Mouse (Mus musculus): ENCODE measurements around the gene Tnfrsf8. TPM values are rescaled to one million over a fixed set of nuclear protein-coding genes. Genes with fewer than 3 reads are reported as not detected.
A peak's percentile ranks its signal among the peaks of the same experiment; 100 is the strongest.

Tnfrsf8 gene
- polyA plus RNA-seq, 2 experiments = 0.02 to 0.05 TPM

GRCm38 (mm10) chr4:145300210-145300927 lies 14.6 kb downstream of the Tnfrsf8 start:
- ATAC-seq (ENCODE audit: insufficient read depth) = no peak; the same call in 1 of the 2 replicates
- no peak for TF ChIP-seq EP300 (IDR thresholded peaks at IDR 0.05; ENCODE audit: low read depth)
- Histone ChIP-seq H3K27me3 (ENCODE audit: control insufficient read depth, insufficient read depth, low read length) (no peaks in the 10 kb centered on the region), H3K4me3 (ENCODE audit: insufficient read depth in 1 of 2, low read depth in 2 of 2, low read length in 2 of 2) (no peak overlapping the region), H3K9ac (replicated peaks) (no peak overlapping the region), H3K4me2 (ENCODE audit: low read depth) (no peak overlapping the region), H3K36me3 (replicated peaks; ENCODE audit: control insufficient read depth, insufficient read depth, low read depth) (no peaks in the 10 kb centered on the region), H3K27ac (no peak overlapping the region), H3K9me3 (ENCODE audit: control insufficient read depth, low read length) (no peaks in the 10 kb centered on the region), H3K4me1 (replicated peaks; ENCODE audit: control insufficient read depth in 2 of 2, insufficient read depth in 2 of 2, low read length in 1 of 2) (peaks cover 0 to 2% of the 10 kb centered on the region in 2 experiments; a peak in 2 of 4 replicates)
- WGBS (ENCODE audit: insufficient replicate concordance) = 3% methylated on average over 11 of the region's 12 CpGs
- DNase-seq (ENCODE audit: low read depth in 3 of 3, low spot score in 3 of 3) = no peak

- 67% methylated on average over 8 of the region's 8 CpGs for WGBS (ENCODE audit: insufficient replicate concordance)
- H3K9me3 ChIP-seq (ENCODE audit: control insufficient read depth, low read length) = no peaks in the 10 kb centered on the region
- H3K4me1 ChIP-seq (replicated peaks; ENCODE audit: control insufficient read depth in 2 of 2, insufficient read depth in 2 of 2, low read length in 1 of 2) = peaks cover 0 to 2% of the 10 kb centered on the region in 2 experiments; a peak in 2 of 4 replicates
- no peaks in the 10 kb centered on the region for H3K27me3 ChIP-seq (ENCODE audit: control insufficient read depth, insufficient read depth, low read length)
- no peak for TF ChIP-seq EP300 (IDR thresholded peaks at IDR 0.05; ENCODE audit: low read depth)
- TF ChIP-seq CTCF (IDR thresholded peaks at IDR 0.05; ENCODE audit: low read depth) = no peak
- no peak overlapping the region for H3K4me3 ChIP-seq (ENCODE audit: insufficient read depth in 1 of 2, low read depth in 2 of 2, low read length in 2 of 2)
- H3K4me2 ChIP-seq (ENCODE audit: low read depth) = no peak overlapping the region
- no peak overlapping the region for H3K9ac ChIP-seq (replicated peaks)
- no peaks in the 10 kb centered on the region for H3K36me3 ChIP-seq (replicated peaks; ENCODE audit: control insufficient read depth, insufficient read depth, low read depth)
- DNase-seq (ENCODE audit: low read depth in 3 of 3, low spot score in 3 of 3) (no peak), ATAC-seq (ENCODE audit: insufficient read depth) (no peak)
- H3K27ac ChIP-seq = no peak overlapping the region
These were observed 15.6 kb downstream of the Tnfrsf8 start for GRCm38 (mm10) chr4:145299355-145299754.

GRCm38 (mm10) chr4:145298846-145299245 lies 16.1 kb downstream of the Tnfrsf8 start:
- Histone ChIP-seq H3K36me3 (replicated peaks; ENCODE audit: control insufficient read depth, insufficient read depth, low read depth) (no peaks in the 10 kb centered on the region), H3K9ac (replicated peaks) (no peak overlapping the region), H3K4me3 (ENCODE audit: insufficient read depth in 1 of 2, low read depth in 2 of 2, low read length in 2 of 2) (no peak overlapping the region), H3K27ac (no peak overlapping the region), H3K9me3 (ENCODE audit: control insufficient read depth, low read length) (no peaks in the 10 kb centered on the region), H3K4me1 (replicated peaks; ENCODE audit: control insufficient read depth in 2 of 2, insufficient read depth in 2 of 2, low read length in 1 of 2) (peaks cover 0 to 2% of the 10 kb centered on the region in 2 experiments; a peak in 2 of 4 replicates), H3K27me3 (ENCODE audit: control insufficient read depth, insufficient read depth, low read length) (no peaks in the 10 kb centered on the region), H3K4me2 (ENCODE audit: low read depth) (no peak overlapping the region)
- DNase-seq (ENCODE audit: low read depth in 3 of 3, low spot score in 3 of 3) (no peak), ATAC-seq (ENCODE audit: insufficient read depth) (no peak)
- no peak for TF ChIP-seq EP300 (IDR thresholded peaks at IDR 0.05; ENCODE audit: low read depth)
- TF ChIP-seq CTCF (IDR thresholded peaks at IDR 0.05; ENCODE audit: low read depth) = no peak
- WGBS (ENCODE audit: insufficient replicate concordance) = 70% methylated on average over 7 of the region's 7 CpGs

- H3K4me2 ChIP-seq (ENCODE audit: low read depth) = no peak overlapping the region
- H3K9ac ChIP-seq (replicated peaks) = no peak overlapping the region
- no peak overlapping the region for H3K4me3 ChIP-seq (ENCODE audit: insufficient read depth in 1 of 2, low read depth in 2 of 2, low read length in 2 of 2)
- peaks cover 0 to 2% of the 10 kb centered on the region in 2 experiments; a peak in 2 of 4 replicates for H3K4me1 ChIP-seq (replicated peaks; ENCODE audit: control insufficient read depth in 2 of 2, insufficient read depth in 2 of 2, low read length in 1 of 2)
- H3K27ac ChIP-seq = no peak overlapping the region
- peak; percentile 70 for TF ChIP-seq CTCF (IDR thresholded peaks at IDR 0.05; ENCODE audit: low read depth)
- TF ChIP-seq EP300 (IDR thresholded peaks at IDR 0.05; ENCODE audit: low read depth) = no peak
- H3K36me3 ChIP-seq (replicated peaks; ENCODE audit: control insufficient read depth, insufficient read depth, low read depth) = no peaks in the 10 kb centered on the region
- DNase-seq (ENCODE audit: low read depth in 3 of 3, low spot score in 3 of 3) = peak in 1 of 3 experiments; percentile 22
- no peak for ATAC-seq (ENCODE audit: insufficient read depth)
- no peaks in the 10 kb centered on the region for H3K9me3 ChIP-seq (ENCODE audit: control insufficient read depth, low read length)
- WGBS (ENCODE audit: insufficient replicate concordance) = 30% methylated on average over 5 of the region's 5 CpGs
- H3K27me3 ChIP-seq (ENCODE audit: control insufficient read depth, insufficient read depth, low read length) = no peaks in the 10 kb centered on the region
These were observed 19.2 kb downstream of the Tnfrsf8 start for GRCm38 (mm10) chr4:145295589-145296300.

- WGBS (ENCODE audit: insufficient replicate concordance) = 63% methylated on average over 5 of the region's 5 CpGs
- Histone ChIP-seq H3K27ac (no peak overlapping the region), H3K4me1 (replicated peaks; ENCODE audit: control insufficient read depth in 2 of 2, insufficient read depth in 2 of 2, low read length in 1 of 2) (no peaks in the 10 kb centered on the region), H3K4me2 (ENCODE audit: low read depth) (no peak overlapping the region), H3K9ac (replicated peaks) (no peak overlapping the region), H3K4me3 (ENCODE audit: insufficient read depth in 1 of 2, low read depth in 2 of 2, low read length in 2 of 2) (no peak overlapping the region), H3K36me3 (replicated peaks; ENCODE audit: control insufficient read depth, insufficient read depth, low read depth) (no peaks in the 10 kb centered on the region), H3K9me3 (ENCODE audit: control insufficient read depth, low read length) (no peaks in the 10 kb centered on the region), H3K27me3 (ENCODE audit: control insufficient read depth, insufficient read depth, low read length) (no peaks in the 10 kb centered on the region)
- TF ChIP-seq CTCF (IDR thresholded peaks at IDR 0.05; ENCODE audit: low read depth) (no peak), EP300 (IDR thresholded peaks at IDR 0.05; ENCODE audit: low read depth) (no peak)
- DNase-seq (ENCODE audit: low read depth in 3 of 3, low spot score in 3 of 3) = no peak
- ATAC-seq (ENCODE audit: insufficient read depth) = no peak
These were observed 20.4 kb downstream of the Tnfrsf8 start for GRCm38 (mm10) chr4:145294588-145294987.

Data from liver, embryonic 14.5 days (tissue).